Mouse (Mus musculus) ES-E14 (cell line): ENCODE results near the gene Hdgfl2. TPM values are rescaled to one million over a fixed set of nuclear protein-coding genes. Genes with fewer than 3 reads are reported as not detected.
A peak's percentile ranks its signal among the peaks of the same experiment; 100 is the strongest.

Experiments used
- DNase-seq: peaks from one replicate; pipeline ENCODE4 v3.0.0-alpha.2; 2013; ENCODE audit warnings: low read depth, low spot score
- H3K27ac ChIP-seq: 2 replicates; pipeline ENCODE4 v1.5.1; 2012; ENCODE audit warnings: low read depth, mild to moderate bottlenecking, low read length, moderate library complexity, mixed read lengths; ENCODE audit not compliant: poor library complexity, insufficient read depth, severe bottlenecking
- H3K36me3 ChIP-seq: 2 replicates; pipeline ENCODE4 v1.6.1; 2012; ENCODE audit warnings: mild to moderate bottlenecking, low read length, moderate library complexity, mixed read lengths; ENCODE audit not compliant: control insufficient read depth, poor library complexity, insufficient read depth, severe bottlenecking
- H3K4me1 ChIP-seq, 2 experiments: fragments of 150-350 bp in 1 of 2; sonication (generic) in 1 of 2; 2 replicates each; pipeline ENCODE4 v1.6.1; 2012; ENCODE audit warnings: low read length in 2 of 2, mild to moderate bottlenecking in 1 of 2, mixed read lengths in 1 of 2; ENCODE audit not compliant: control insufficient read depth in 2 of 2, insufficient read depth in 2 of 2, poor library complexity in 1 of 2
- H3K4me3 ChIP-seq, 2 experiments: fragments of 150-350 bp in 1 of 2; sonication (generic) in 1 of 2; 2 replicates each; pipeline ENCODE4 v1.5.1; 2012; ENCODE audit warnings: low read length in 2 of 2, low read depth in 1 of 2, mild to moderate bottlenecking in 1 of 2, mixed read lengths in 1 of 2; ENCODE audit not compliant: insufficient read depth in 1 of 2, poor library complexity in 1 of 2, severe bottlenecking in 1 of 2
- H3K9ac ChIP-seq: 2 replicates; pipeline ENCODE4 v1.6.1; 2012; ENCODE audit warnings: low read depth, mild to moderate bottlenecking, low read length, mixed read lengths; ENCODE audit not compliant: poor library complexity, insufficient read depth, severe bottlenecking
- H3K9me3 ChIP-seq: fragments of 150-350 bp; sonication (generic); 2 replicates; pipeline ENCODE4 v1.6.1; 2012; ENCODE audit warnings: low read depth, mild to moderate bottlenecking, low read length; ENCODE audit not compliant: control insufficient read depth, insufficient read depth
- CHD2 ChIP-seq: IDR thresholded peaks from 2 replicates; pipeline ENCODE4 v1.6.1; 2014; ENCODE audit warnings: mild to moderate bottlenecking, low read depth, low read length, inconsistent platforms
- HCFC1 ChIP-seq: IDR thresholded peaks from 2 replicates; pipeline ENCODE4 v1.6.1; 2012; ENCODE audit warnings: low read length, inconsistent platforms, borderline replicate concordance; ENCODE audit not compliant: insufficient read depth
- MAFK ChIP-seq: IDR thresholded peaks from 2 replicates; pipeline ENCODE4 v1.6.1; 2014; ENCODE audit warnings: mild to moderate bottlenecking, low read depth, low read length, inconsistent platforms; ENCODE audit not compliant: insufficient read depth
- ZC3H11A ChIP-seq: IDR thresholded peaks from 2 replicates; pipeline ENCODE4 v1.6.1; 2012; ENCODE audit warnings: low read depth, mild to moderate bottlenecking, inconsistent platforms, low read length, borderline replicate concordance
- ZNF384 ChIP-seq: IDR thresholded peaks from 2 replicates; pipeline ENCODE4 v1.6.1; 2012; ENCODE audit warnings: low read depth, low read length, inconsistent platforms
- in situ Hi-C, 2 experiments: fragments of 600-800 bp; cut with MboI; formaldehyde crosslinking; loops; one replicate each; pipeline ENCODE4 v1.15.1; 2025; ENCODE audit warnings: low sequenced_read_pairs in 2 of 2, inconsistent platforms in 1 of 2; ENCODE audit not compliant: unreplicated experiment in 2 of 2
- total RNA-seq: library from RNA; depleted of rRNA; stranded (reverse); fragments of 300-350 nt; gene quantifications from 2 replicates; pipeline ENCODE4 v1.2.3, GENCODE M21; 2012

The Hdgfl2 gene
- total RNA-seq, 1 experiment, result 165 TPM

DNA sequence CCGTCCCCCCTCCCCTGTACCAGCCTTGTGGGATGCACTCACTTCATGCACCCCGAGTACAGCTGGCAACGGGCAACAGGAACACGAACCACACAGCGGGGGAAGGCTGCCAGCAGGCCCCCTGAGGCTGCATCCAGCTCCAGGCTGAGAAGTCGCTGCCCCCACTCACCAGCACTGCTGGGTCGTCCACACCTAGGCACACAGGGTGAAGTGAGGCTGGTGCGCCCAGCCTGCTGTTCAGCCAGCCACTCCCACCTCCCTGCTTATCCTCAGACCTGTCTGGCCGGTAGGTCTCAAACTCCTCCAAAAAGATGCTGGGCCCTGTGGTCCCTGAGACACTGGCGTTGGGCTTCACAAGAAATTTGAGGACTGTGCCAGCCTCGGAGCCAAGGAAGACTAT, 46.7 kb downstream of the Hdgfl2 start:
- Histone ChIP-seq H3K36me3 (no peaks in the 10 kb centered on the region), H3K27ac (no peak overlapping the region), H3K9ac (no peak overlapping the region), H3K4me1 (peaks cover 0 to 2% of the 10 kb centered on the region in 2 experiments; a peak in 1 of 4 replicates), H3K9me3 (no peaks in the 10 kb centered on the region), H3K4me3 (no peak overlapping the region)
- in situ Hi-C loops, result no loop called here
- no peak for DNase-seq
- no peak for TF ChIP-seq HCFC1
- no peak for TF ChIP-seq ZC3H11A
- TF ChIP-seq MAFK, result no peak
- no peak for TF ChIP-seq CHD2
- no peak for TF ChIP-seq ZNF384

DNA sequence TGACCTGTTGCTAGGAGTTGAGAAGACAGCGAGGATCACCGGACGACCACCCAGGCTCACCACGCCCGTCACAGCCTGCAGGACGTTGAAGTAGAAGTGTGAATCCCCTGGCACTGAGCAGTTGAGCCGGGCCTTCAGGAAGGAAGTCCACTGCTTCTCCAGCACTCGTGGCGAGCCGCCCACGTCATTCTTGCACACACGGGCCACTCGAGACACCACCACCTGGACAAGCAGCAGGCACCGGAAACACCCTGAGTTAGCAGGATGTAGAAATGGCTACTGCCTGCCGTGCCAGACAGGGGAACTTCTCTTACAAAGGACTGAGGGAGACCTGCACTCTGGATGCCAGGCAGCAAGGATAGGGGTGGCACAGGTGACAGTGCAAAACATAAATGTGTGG, 48.8 kb downstream of the Hdgfl2 start:
- no peak for TF ChIP-seq MAFK
- TF ChIP-seq CHD2, result no peak
- TF ChIP-seq ZNF384, result no peak
- no peak for TF ChIP-seq HCFC1
- TF ChIP-seq ZC3H11A, result no peak
- DNase-seq, result no peak
- no peaks in the 10 kb centered on the region for H3K36me3 ChIP-seq
- in situ Hi-C loops, result no loop called here
- no peak overlapping the region for H3K9ac ChIP-seq
- peaks cover 0 to 8% of the 10 kb centered on the region in 2 experiments; a peak in 2 of 4 replicates for H3K4me1 ChIP-seq
- no peak overlapping the region for H3K4me3 ChIP-seq
- no peak overlapping the region for H3K27ac ChIP-seq
- H3K9me3 ChIP-seq, result no peaks in the 10 kb centered on the region

DNA sequence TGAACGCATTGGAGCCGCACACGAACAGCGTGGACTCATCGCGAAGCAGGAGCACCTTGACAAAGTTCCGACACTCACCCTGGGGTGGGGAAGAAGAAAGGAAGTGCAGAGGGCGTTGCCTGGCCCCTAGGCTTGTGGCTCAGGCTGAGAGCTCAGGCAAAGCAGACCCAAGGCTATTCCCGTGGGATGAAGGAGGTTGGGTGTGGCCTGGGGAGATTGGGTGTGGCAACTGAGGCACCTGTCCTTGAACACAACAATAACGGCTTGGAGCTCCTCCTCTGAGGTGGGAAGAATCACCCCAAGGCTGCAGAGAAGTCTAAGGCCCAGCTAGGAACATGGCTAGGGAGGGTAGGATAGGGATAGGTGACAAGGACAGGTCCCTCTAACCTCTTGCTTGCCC, 51.7 kb downstream of the Hdgfl2 start:
- Histone ChIP-seq H3K9me3 (no peaks in the 10 kb centered on the region), H3K36me3 (no peaks in the 10 kb centered on the region), H3K9ac (no peak overlapping the region), H3K27ac (no peak overlapping the region), H3K4me3 (no peak overlapping the region), H3K4me1 (peaks cover 0 to 10% of the 10 kb centered on the region in 2 experiments; a peak in 2 of 4 replicates)
- in situ Hi-C loops, result no loop called here
- TF ChIP-seq HCFC1, result no peak
- no peak for TF ChIP-seq MAFK
- TF ChIP-seq ZC3H11A, result no peak
- TF ChIP-seq CHD2, result no peak
- no peak for TF ChIP-seq ZNF384
- no peak for DNase-seq

DNA sequence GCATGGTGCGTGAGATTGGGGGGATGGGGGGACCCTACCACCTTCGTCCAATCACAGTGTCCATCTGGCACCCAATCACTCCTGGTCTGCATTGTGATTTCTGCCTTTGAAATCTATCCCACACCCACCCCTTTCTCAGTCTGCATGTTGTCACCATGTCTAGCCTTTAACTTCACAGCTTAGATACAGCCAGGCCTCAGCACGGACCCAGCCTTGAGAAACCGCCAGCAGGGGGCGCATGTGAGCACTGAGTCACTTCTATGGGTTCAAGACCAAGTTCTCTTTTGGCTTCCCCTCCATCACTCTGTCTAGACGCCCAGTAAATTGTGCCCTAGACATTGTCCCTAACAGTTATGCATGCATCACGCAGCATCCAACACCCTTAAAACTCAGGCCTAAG, 52.4 kb downstream of the Hdgfl2 start:
- no peak for TF ChIP-seq ZNF384
- TF ChIP-seq HCFC1, result no peak
- TF ChIP-seq MAFK, result no peak
- TF ChIP-seq ZC3H11A, result no peak
- TF ChIP-seq CHD2, result no peak
- in situ Hi-C loops, result no loop called here

DNA sequence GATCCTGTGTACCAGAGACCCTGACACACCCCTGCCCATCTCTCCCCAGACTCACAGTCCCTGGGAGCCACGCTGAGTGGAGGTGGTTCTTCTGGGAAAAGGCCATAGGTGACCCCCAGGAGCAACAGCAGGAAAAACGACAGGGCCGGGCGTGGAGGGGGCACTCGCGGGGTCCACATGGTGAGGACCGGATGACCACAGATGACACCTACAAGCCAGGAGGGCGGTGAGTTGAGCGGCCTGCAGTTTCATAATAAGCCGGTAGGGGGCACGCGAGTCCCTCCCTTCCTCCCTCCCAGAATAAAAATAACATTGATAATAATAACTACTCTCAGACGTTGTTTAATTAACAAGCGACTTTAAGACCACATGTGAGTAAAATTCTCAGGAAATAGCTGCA, 53.2 kb downstream of the Hdgfl2 start:
- no peaks in the 10 kb centered on the region for H3K9me3 ChIP-seq
- no peak for TF ChIP-seq HCFC1
- TF ChIP-seq ZC3H11A, result no peak
- TF ChIP-seq MAFK, result no peak
- no peak for TF ChIP-seq CHD2
- no peak for TF ChIP-seq ZNF384
- no peak overlapping the region for H3K4me3 ChIP-seq
- DNase-seq, result no peak
- H3K27ac ChIP-seq, result no peak overlapping the region
- H3K4me1 ChIP-seq, result peaks cover 0 to 11% of the 10 kb centered on the region in 2 experiments; a peak in 2 of 4 replicates
- no peaks in the 10 kb centered on the region for H3K36me3 ChIP-seq
- H3K9ac ChIP-seq, result no peak overlapping the region
- in situ Hi-C loops, result no loop called here

More for the DNA sequence above, 52.4 kb downstream of the Hdgfl2 start:
- H3K4me3 ChIP-seq, result no peak overlapping the region
- H3K27ac ChIP-seq, result no peak overlapping the region
- DNase-seq, result peak; percentile 84
- no peaks in the 10 kb centered on the region for H3K36me3 ChIP-seq
- peaks cover 0 to 10% of the 10 kb centered on the region in 2 experiments; a peak in 2 of 4 replicates for H3K4me1 ChIP-seq
- no peaks in the 10 kb centered on the region for H3K9me3 ChIP-seq
- no peak overlapping the region for H3K9ac ChIP-seq
